Mouse (Mus musculus) limb, embryonic 15.5 days (tissue): ENCODE measurements at regions not wholly inside any gene's neighbourhood (a gene's known extent, or its start where the extent isn't known, plus 50 kb on each side); places are given as distances from the start of the nearest gene placed in this dataset.

Source experiments
- ATAC-seq: fragments of 200-750 bp; cut with Nextera tagmentation; 2 replicates; pipeline ENCODE4 v1.8.0; 2017; ENCODE audit warnings: low read depth, moderate TSS enrichment; ENCODE audit not compliant: insufficient number of reproducible peaks, low FRiP score, low TSS enrichment
- H3K27ac ChIP-seq: fragments of 300-500 bp; sonication (generic); 2 replicates; pipeline ENCODE4 v1.5.1; 2015; ENCODE audit warnings: moderate library complexity, mild to moderate bottlenecking, inconsistent platforms
- H3K27me3 ChIP-seq: fragments of 300-500 bp; sonication (generic); 2 replicates; pipeline ENCODE4 v1.6.1; 2015; ENCODE audit warnings: inconsistent platforms
- H3K36me3 ChIP-seq: fragments of 300-500 bp; sonication (generic); 2 replicates; pipeline ENCODE4 v1.6.1; 2015; ENCODE audit warnings: inconsistent platforms
- H3K4me1 ChIP-seq: fragments of 300-500 bp; sonication (generic); 2 replicates; pipeline ENCODE4 v1.6.1; 2015; ENCODE audit warnings: inconsistent platforms
- H3K4me2 ChIP-seq: fragments of 300-500 bp; sonication (generic); 2 replicates; pipeline ENCODE4 v1.6.1; 2015; ENCODE audit warnings: mild to moderate bottlenecking, inconsistent platforms
- H3K4me3 ChIP-seq: fragments of 300-500 bp; sonication (generic); 2 replicates; pipeline ENCODE4 v1.5.1; 2015; ENCODE audit warnings: mild to moderate bottlenecking, inconsistent platforms
- H3K9ac ChIP-seq: fragments of 300-500 bp; sonication (generic); 2 replicates; pipeline ENCODE4 v1.6.1; 2015; ENCODE audit warnings: inconsistent platforms
- H3K9me3 ChIP-seq: fragments of 300-500 bp; sonication (generic); 2 replicates; pipeline ENCODE4 v1.6.1; 2016; ENCODE audit warnings: inconsistent platforms
- WGBS: fragments of 180-500 bp; shearing (Covaris S2); methylation state at CpG from one replicate; pipeline ENCODE4 v1.1.7; 2015; 5-methylcytosine and 5-hydroxymethylcytosine counted together

- no peak overlapping the region for H3K9ac ChIP-seq
- no peaks in the 10 kb centered on the region for H3K4me1 ChIP-seq
- H3K4me3 ChIP-seq: no peak overlapping the region
- H3K4me2 ChIP-seq: no peak overlapping the region
- no peak for ATAC-seq
- no peaks in the 10 kb centered on the region for H3K27me3 ChIP-seq
- 47% methylated on average over 3 of the region's 3 CpGs for WGBS
- no peak overlapping the region for H3K27ac ChIP-seq
- H3K9me3 ChIP-seq: no peaks in the 10 kb centered on the region
- no peaks in the 10 kb centered on the region for H3K36me3 ChIP-seq
Observed at GRCm38 (mm10) chr11:44204384-44204783, 195.5 kb upstream of the Il12b start.

DNA sequence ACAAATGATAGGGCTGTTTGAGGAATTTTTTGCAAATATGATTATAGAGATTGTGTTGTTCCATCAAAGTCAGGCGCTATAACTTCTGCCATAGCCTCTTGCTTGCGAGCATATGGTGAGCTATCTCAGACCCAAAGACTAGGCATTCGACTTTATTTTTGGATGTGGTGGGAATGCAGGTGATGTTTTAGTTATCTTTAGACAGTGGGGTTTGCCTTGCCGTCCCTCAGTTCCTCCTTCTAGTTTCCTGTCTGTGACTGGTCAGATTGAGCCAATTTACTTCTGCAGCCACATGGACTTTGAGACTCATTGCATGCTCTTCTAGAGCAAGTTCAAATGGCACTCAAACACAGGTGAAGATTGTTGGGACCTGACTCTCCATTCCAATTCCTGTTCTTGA, 193.0 kb upstream of the Il12b start:
- Histone ChIP-seq H3K9ac (no peak overlapping the region), H3K27me3 (no peaks in the 10 kb centered on the region), H3K4me2 (no peak overlapping the region), H3K27ac (no peak overlapping the region), H3K9me3 (no peaks in the 10 kb centered on the region), H3K4me1 (no peaks in the 10 kb centered on the region), H3K4me3 (no peak overlapping the region), H3K36me3 (no peaks in the 10 kb centered on the region)
- 82% methylated on average over 4 of the region's 4 CpGs for WGBS
- ATAC-seq: no peak

DNA sequence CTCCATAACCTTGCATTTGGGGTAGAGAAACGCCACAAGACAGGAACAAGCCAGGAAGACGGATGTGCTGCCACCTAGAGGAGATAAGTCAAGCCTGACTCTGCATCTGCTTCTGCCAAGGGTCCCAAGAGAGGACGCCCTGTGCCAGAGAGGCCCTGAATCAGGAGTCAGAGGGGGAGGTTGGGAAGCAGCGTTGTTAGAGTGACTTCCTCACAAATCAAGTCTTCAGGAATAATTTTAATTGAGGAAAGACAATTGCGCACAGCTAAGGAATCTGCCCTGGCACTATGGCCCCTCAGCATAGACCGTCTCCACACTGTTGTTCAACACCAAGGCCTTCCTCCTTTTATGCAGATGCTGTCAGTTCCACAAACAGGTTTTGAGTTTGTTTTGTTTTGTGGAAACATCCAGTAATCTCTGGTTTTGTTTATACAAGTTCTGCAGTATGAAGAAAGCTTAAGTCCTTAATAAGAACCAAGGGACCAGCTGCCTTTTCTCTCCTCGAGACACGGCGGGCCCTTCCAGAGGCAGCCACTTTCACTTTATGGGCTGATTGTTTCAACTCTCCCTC, 187.9 kb upstream of the Il12b start:
- Histone ChIP-seq H3K27me3 (no peaks in the 10 kb centered on the region), H3K36me3 (no peaks in the 10 kb centered on the region), H3K4me3 (no peak overlapping the region), H3K4me2 (no peak overlapping the region), H3K9me3 (no peaks in the 10 kb centered on the region), H3K27ac (no peak overlapping the region), H3K4me1 (no peaks in the 10 kb centered on the region), H3K9ac (no peak overlapping the region)
- no peak for ATAC-seq
- WGBS: 49% methylated on average over 9 of the region's 9 CpGs

DNA sequence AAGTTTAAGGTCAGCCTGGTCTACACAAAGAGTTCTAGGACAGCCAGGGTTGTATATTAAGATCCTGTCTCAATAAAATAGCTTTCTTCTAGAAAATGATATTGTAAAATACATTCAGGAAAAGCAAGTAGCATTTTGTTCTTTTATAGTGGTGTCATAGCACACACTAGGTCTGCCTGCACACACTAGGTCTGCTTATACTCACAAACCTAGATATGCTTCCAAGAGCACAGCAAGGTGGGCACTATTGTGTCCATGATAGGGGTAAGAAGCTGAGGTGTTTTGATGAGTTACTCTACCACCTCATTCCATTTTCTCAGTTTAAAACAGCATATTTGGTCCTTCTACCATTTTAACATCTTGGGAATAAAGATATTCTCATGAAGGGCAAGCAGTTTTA, 185.8 kb upstream of the Il12b start:
- no peak overlapping the region for H3K4me2 ChIP-seq
- H3K27ac ChIP-seq: no peak overlapping the region
- H3K36me3 ChIP-seq: no peaks in the 10 kb centered on the region
- H3K4me3 ChIP-seq: no peak overlapping the region
- ATAC-seq: no peak
- no peaks in the 10 kb centered on the region for H3K9me3 ChIP-seq
- H3K4me1 ChIP-seq: no peaks in the 10 kb centered on the region
- no peaks in the 10 kb centered on the region for H3K27me3 ChIP-seq
- H3K9ac ChIP-seq: no peak overlapping the region

DNA sequence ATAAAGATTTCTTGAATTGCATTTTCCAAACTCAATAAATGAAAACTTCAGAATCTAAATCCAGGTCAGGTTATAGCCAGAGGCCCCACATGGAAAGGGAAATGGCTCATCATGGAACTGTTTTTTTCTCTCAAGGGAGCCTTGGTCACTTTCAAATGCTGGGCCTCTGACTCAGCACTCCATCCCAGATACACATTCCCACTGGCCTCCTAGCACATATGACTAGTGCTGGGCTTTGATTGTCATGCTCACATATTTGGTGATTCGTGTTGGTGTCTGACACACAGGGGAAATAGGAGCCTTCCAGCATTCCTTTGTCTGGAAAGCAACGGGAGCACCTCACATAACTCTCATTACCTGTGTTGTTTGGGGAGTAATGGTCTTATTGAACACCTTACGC, 183.5 kb upstream of the Il12b start:
- no peak for ATAC-seq
- Histone ChIP-seq H3K4me3 (no peak overlapping the region), H3K4me1 (no peaks in the 10 kb centered on the region), H3K27ac (no peak overlapping the region), H3K27me3 (no peaks in the 10 kb centered on the region), H3K9ac (no peak overlapping the region), H3K4me2 (no peak overlapping the region), H3K9me3 (no peaks in the 10 kb centered on the region), H3K36me3 (no peaks in the 10 kb centered on the region)
- 82% methylated on average over 3 of the region's 3 CpGs for WGBS

GRCm38 (mm10) chr11:44219971-44220370, 179.9 kb upstream of the Il12b start:
- Histone ChIP-seq H3K27me3 (no peaks in the 10 kb centered on the region), H3K4me1 (no peaks in the 10 kb centered on the region), H3K4me3 (no peak overlapping the region), H3K4me2 (no peak overlapping the region), H3K27ac (no peak overlapping the region), H3K36me3 (no peaks in the 10 kb centered on the region), H3K9me3 (no peaks in the 10 kb centered on the region), H3K9ac (no peak overlapping the region)
- no peak for ATAC-seq
- WGBS: 42% methylated on average over 3 of the region's 3 CpGs

DNA sequence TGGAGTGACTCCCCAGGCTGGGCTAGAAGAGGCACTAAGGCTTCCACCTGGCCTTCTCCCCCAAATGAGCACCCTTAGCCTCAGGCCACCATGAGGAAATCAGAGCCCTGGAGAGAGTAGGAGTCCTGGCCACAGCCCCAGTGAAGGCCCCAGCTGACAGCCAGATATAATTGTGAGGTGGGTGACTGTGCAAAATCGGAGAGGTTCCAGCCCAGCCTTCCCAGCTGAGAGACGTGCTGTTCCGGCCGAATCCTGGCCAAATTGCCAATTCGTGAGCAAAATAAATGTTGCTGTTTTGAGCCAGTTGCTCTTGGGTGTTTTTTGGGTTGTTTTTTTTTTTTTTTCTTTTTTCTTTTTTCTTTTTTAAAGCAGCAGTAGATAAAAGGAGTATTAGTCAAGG, 169.9 kb upstream of the Il12b start:
- no peaks in the 10 kb centered on the region for H3K4me1 ChIP-seq
- no peak overlapping the region for H3K9ac ChIP-seq
- H3K9me3 ChIP-seq: no peaks in the 10 kb centered on the region
- no peak overlapping the region for H3K4me3 ChIP-seq
- H3K36me3 ChIP-seq: no peaks in the 10 kb centered on the region
- H3K27ac ChIP-seq: no peak overlapping the region
- no peak overlapping the region for H3K4me2 ChIP-seq
- no peak for ATAC-seq
- no peaks in the 10 kb centered on the region for H3K27me3 ChIP-seq
- 78% methylated on average over 5 of the region's 5 CpGs for WGBS

DNA sequence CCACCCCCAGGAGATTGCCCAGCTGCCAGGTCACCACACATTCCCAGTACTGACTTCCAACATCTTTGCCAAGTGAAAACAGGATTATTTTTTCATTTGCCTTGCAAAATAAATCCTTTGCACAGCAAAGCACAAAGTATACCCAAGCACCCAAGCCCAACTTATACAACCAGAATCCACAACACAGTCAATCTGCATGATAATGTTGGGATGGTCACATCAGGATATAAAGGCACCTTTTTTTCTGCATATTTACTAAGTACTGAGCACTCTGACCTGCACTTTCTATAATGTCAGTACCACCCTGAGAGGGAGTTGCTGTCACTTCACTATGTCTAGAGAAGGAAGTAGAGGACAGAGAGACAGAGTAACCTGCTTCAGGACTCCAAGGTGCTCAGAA, 164.4 kb upstream of the Il12b start:
- H3K36me3 ChIP-seq: no peaks in the 10 kb centered on the region
- H3K4me1 ChIP-seq: no peaks in the 10 kb centered on the region
- no peak overlapping the region for H3K9ac ChIP-seq
- H3K9me3 ChIP-seq: no peaks in the 10 kb centered on the region
- H3K4me3 ChIP-seq: no peak overlapping the region
- no peak for ATAC-seq
- no peak overlapping the region for H3K27ac ChIP-seq
- no peak overlapping the region for H3K4me2 ChIP-seq
- no peaks in the 10 kb centered on the region for H3K27me3 ChIP-seq

DNA sequence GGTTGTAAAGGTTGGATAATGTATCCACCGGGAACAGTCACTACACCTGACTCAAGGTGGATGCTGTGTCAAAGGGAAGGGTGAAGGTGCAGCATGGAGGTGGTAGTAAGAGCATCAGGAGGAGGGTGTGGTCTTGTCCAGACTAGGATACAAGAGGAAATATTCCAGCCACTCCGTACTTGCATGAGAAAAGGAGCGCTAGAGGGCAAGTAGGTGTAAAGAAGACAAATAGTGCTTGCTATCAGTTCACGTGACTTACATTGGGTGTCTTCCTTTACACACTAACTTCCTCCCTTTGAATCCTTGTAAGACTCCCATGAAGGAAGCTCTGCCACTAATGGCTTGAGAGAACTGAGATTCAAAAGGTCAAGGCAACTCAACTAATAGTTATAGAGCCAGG, 161.8 kb upstream of the Il12b start:
- Histone ChIP-seq H3K36me3 (no peaks in the 10 kb centered on the region), H3K27me3 (no peaks in the 10 kb centered on the region), H3K4me1 (no peaks in the 10 kb centered on the region), H3K9ac (no peak overlapping the region), H3K4me2 (no peak overlapping the region), H3K9me3 (no peaks in the 10 kb centered on the region), H3K27ac (no peak overlapping the region), H3K4me3 (no peak overlapping the region)
- no peak for ATAC-seq
- WGBS: 93% methylated on average over 4 of the region's 4 CpGs

- 70% methylated on average over 8 of the region's 8 CpGs for WGBS
- Histone ChIP-seq H3K4me1 (no peaks in the 10 kb centered on the region), H3K9me3 (no peaks in the 10 kb centered on the region)
Observed at GRCm38 (mm10) chr11:44238598-44238997, 161.3 kb upstream of the Il12b start.

DNA sequence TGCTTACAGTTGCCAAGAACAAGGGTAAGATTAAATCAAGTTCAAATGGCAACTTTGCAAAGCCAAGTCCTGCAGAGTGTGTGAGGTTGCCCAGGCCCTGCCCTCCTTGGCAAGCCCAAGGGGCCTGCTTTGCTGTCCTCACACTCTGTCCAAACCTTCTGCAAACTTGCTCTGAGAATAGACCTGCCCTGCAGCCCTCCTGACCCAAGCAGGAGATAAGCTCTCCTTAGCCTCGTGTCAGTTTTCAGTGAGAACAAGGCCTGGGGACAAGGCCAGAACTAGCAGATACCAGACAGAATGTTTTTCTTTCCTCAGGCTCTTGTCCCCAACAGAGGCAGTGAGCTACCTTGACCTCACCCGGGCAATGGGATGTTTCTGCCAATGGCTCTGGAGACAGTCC, 156.7 kb upstream of the Il12b start:
- H3K4me3 ChIP-seq: no peak overlapping the region
- H3K9ac ChIP-seq: no peak overlapping the region
- no peak overlapping the region for H3K27ac ChIP-seq
- no peaks in the 10 kb centered on the region for H3K4me1 ChIP-seq
- no peaks in the 10 kb centered on the region for H3K9me3 ChIP-seq
- no peak overlapping the region for H3K4me2 ChIP-seq
- no peaks in the 10 kb centered on the region for H3K27me3 ChIP-seq
- no peaks in the 10 kb centered on the region for H3K36me3 ChIP-seq
- ATAC-seq: no peak
- WGBS: 59% methylated on average over 2 of the region's 2 CpGs

More at GRCm38 (mm10) chr11:44238598-44238997, 161.3 kb upstream of the Il12b start:
- H3K4me3 ChIP-seq: no peak overlapping the region
- H3K27ac ChIP-seq: no peak overlapping the region
- H3K9ac ChIP-seq: no peak overlapping the region
- no peak overlapping the region for H3K4me2 ChIP-seq
- H3K27me3 ChIP-seq: no peaks in the 10 kb centered on the region
- no peaks in the 10 kb centered on the region for H3K36me3 ChIP-seq
- no peak for ATAC-seq

DNA sequence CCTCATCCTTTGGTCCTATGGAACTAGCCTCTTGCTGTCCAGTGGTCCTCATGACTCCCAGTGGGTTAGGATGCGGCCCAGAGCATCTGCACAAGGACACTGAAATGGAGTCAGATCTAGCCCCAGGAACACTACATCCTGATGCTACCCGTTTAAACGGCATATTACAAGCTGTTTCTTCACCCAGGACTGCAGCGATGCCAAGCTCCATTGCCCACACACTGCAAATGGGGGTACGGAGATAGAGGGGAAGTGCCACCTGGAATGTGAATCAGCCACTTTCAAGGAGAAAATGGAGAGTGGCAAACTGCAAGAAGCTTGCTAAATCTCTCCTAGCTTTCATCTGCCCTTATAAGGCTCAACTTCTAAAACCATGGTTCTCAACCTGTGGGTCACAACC, 148.0 kb upstream of the Il12b start:
- H3K4me1 ChIP-seq: no peaks in the 10 kb centered on the region
- H3K4me3 ChIP-seq: no peak overlapping the region
- H3K4me2 ChIP-seq: no peak overlapping the region
- 92% methylated on average over 5 of the region's 5 CpGs for WGBS
- no peak overlapping the region for H3K27ac ChIP-seq
- no peaks in the 10 kb centered on the region for H3K27me3 ChIP-seq
- ATAC-seq: no peak
- H3K9ac ChIP-seq: no peak overlapping the region
- no peaks in the 10 kb centered on the region for H3K9me3 ChIP-seq
- H3K36me3 ChIP-seq: no peaks in the 10 kb centered on the region

DNA sequence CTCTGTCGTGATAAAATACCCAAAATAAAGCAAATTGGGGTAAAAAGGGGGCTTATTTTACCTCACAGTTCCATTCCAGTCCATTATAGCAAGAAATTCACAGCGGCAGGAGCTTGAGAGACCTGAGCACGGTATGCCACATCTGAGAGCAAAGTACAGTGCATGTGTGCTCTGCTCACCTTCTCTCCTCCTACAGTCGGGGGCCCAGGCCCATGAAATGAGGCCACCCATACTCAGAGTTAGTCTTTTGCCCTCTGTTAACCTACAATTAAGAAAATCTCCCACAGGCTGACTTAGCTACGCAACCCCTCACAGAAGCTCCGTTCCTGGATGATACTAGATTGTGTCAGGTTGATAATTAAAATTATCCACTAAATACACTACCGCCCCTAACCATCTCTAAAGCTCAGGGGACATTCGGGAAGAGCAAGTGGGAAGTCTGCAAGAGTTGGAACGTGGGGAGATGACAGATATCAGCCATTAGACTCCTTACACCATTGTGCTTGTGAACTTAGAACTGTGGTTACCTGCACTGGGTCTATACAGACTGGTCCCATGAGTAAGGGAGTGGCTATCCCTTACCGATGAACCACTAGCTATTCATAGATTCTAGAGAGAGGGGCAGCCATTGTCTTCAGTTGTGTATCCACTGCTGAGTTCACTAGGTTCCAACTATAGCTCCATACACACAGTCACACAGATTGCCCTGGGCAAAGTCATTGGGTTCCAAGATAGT, 139.3 kb upstream of the Il12b start:
- Histone ChIP-seq H3K4me1 (no peaks in the 10 kb centered on the region), H3K27me3 (no peaks in the 10 kb centered on the region), H3K27ac (no peak overlapping the region), H3K4me3 (no peak overlapping the region), H3K4me2 (no peak overlapping the region), H3K9ac (no peak overlapping the region), H3K9me3 (no peaks in the 10 kb centered on the region), H3K36me3 (no peaks in the 10 kb centered on the region)
- ATAC-seq: no peak
- WGBS: 86% methylated on average over 10 of the region's 10 CpGs
